Mouse (Mus musculus) thymus, adult 2 months (tissue): ENCODE measurements around the gene Fam178b.

Experiments used
- CTCF ChIP-seq: fragments of 200-500 bp; IDR thresholded peaks from 2 replicates; pipeline ENCODE4 v1.5.1; 2012; ENCODE audit warnings: mild to moderate bottlenecking, control low read depth, low read length, moderate library complexity, borderline replicate concordance; ENCODE audit not compliant: control insufficient read depth, poor library complexity, insufficient read depth; ENCODE audit errors: extremely low read depth
- POLR2A ChIP-seq: fragments of 200-500 bp; IDR thresholded peaks from 2 replicates; pipeline ENCODE4 v1.6.1; 2012; ENCODE audit warnings: mild to moderate bottlenecking, low read length, control low read depth, moderate library complexity; ENCODE audit not compliant: control insufficient read depth, poor library complexity, insufficient read depth; ENCODE audit errors: extremely low read depth

- no peak for TF ChIP-seq CTCF
- no peak for TF ChIP-seq POLR2A
Observed at GRCm38 (mm10) chr1:36707166-36707565, 24.2 kb upstream of the Fam178b start.
